In genomic region chr4:155463050-155463449, GRCm38 (mm10) we compare ENCODE assay signal across 28 mouse cellular contexts. TPM values are rescaled to one million over a fixed set of nuclear protein-coding genes. Genes with fewer than 3 reads are reported as not detected.
DNase-seq lines count a peak whose midpoint lies in the region; ATAC-seq and TF ChIP-seq lines count a peak whose summit lies in the region.
"Had no signal": no experiment of that assay in that cellular context is flagged by ENCODE, and none has a peak within 500 bp of the region (broad histone marks: within the 10 kb centered on the region; RNA-seq: fewer than 3 reads in every experiment).

No protein-coding gene starts in this region.

- ATAC-seq in kidney, embryonic 16.5 days (ENCODE audit: low FRiP score, low TSS enrichment) = no peak
- ATAC-seq: CD4-positive, CD25-positive, alpha-beta regulatory T cell, adult 4 months; forebrain, embryonic 14.5 days had no signal

- H3K4me3 ChIP-seq in kidney, embryonic 16.5 days (ENCODE audit: low read length) = no peak overlapping the region
- H3K4me3 ChIP-seq in E14TG2a.4 (replicated peaks; ENCODE audit: low read length) = 0 out of 2 replicates have a peak overlapping the region, but pooled peaks have one; percentile 39
- H3K4me3 ChIP-seq: embryonic facial prominence, embryonic 13.5 days; embryonic facial prominence, embryonic 15.5 days; erythroblast, embryonic 14.5 days; forebrain, embryonic 10.5 days; forebrain, embryonic 12.5 days had no signal

- peaks cover 10% of the 10 kb centered on the region; the same call in 1 of the 2 replicates for H3K4me1 ChIP-seq in kidney, embryonic 16.5 days (ENCODE audit: insufficient read depth, low read length)
- H3K4me1 ChIP-seq in E14TG2a.4 (replicated peaks; ENCODE audit: low read depth, low read length) = peaks cover 19% of the 10 kb centered on the region
- H3K4me1 ChIP-seq: embryonic facial prominence, embryonic 13.5 days; embryonic facial prominence, embryonic 15.5 days; forebrain, embryonic 12.5 days had no signal

- no peaks in the 10 kb centered on the region for H3K9me3 ChIP-seq in kidney, embryonic 16.5 days (ENCODE audit: low read length)
- H3K9me3 ChIP-seq in E14TG2a.4 (ENCODE audit: low read length) = no peaks in the 10 kb centered on the region
- H3K9me3 ChIP-seq: embryonic facial prominence, embryonic 13.5 days; embryonic facial prominence, embryonic 15.5 days; forebrain, embryonic 10.5 days; forebrain, embryonic 12.5 days had no signal

- peak; percentile 87 for DNase-seq in heart, adult 11 months
- no peak for DNase-seq in heart, adult 18-20 months
- DNase-seq in kidney, adult 9 months = peak; percentile 45
- DNase-seq in kidney, postnatal 36 days = peak; percentile 31 to 67
- no peak for DNase-seq in kidney, adult 18-20 months
- DNase-seq: adrenal gland, adult 2 months; adrenal gland, postnatal 10 days; adrenal gland, postnatal 25 days; B cell, adult 2 months; cerebellum, adult 11 months; cerebellum, adult 18-20 months; cerebellum, adult 8-10 months; cerebellum, adult 9-11 months; cerebellum, postnatal 14 days; cerebellum, postnatal 36 days; embryo, embryonic 11 days had no signal

- H3K27me3 ChIP-seq in kidney, embryonic 16.5 days (ENCODE audit: insufficient read depth, low read length) = no peaks in the 10 kb centered on the region
- H3K27me3 ChIP-seq in E14TG2a.4 (ENCODE audit: insufficient read depth, low read length) = peaks cover 39% of the 10 kb centered on the region
- H3K27me3 ChIP-seq: embryonic facial prominence, embryonic 15.5 days had no signal

- no peaks in the 10 kb centered on the region for H3K36me3 ChIP-seq in kidney, embryonic 16.5 days (ENCODE audit: insufficient read depth, low read length)
- H3K36me3 ChIP-seq in E14TG2a.4 (ENCODE audit: insufficient read depth, low read length) = no peaks in the 10 kb centered on the region
- H3K36me3 ChIP-seq: embryonic facial prominence, embryonic 13.5 days; embryonic facial prominence, embryonic 15.5 days; forebrain, embryonic 10.5 days; forebrain, embryonic 12.5 days had no signal

- no peak overlapping the region for H3K4me2 ChIP-seq in kidney, embryonic 16.5 days (replicated peaks; ENCODE audit: low read depth, low read length)
- H3K4me2 ChIP-seq: embryonic facial prominence, embryonic 13.5 days; embryonic facial prominence, embryonic 15.5 days; forebrain, embryonic 12.5 days had no signal

- H3K9ac ChIP-seq in kidney, embryonic 16.5 days (replicated peaks; ENCODE audit: low read length) = no peak overlapping the region
- H3K9ac ChIP-seq: embryonic facial prominence, embryonic 13.5 days; embryonic facial prominence, embryonic 15.5 days; forebrain, embryonic 12.5 days had no signal

- no peak for TF ChIP-seq CTCF in E14TG2a.4 (conservative IDR thresholded peaks at IDR 0.05; ENCODE audit: low read length)

- H3K27ac ChIP-seq in kidney, embryonic 16.5 days (ENCODE audit: low read length) = no peak overlapping the region
- H3K27ac ChIP-seq: embryonic facial prominence, embryonic 13.5 days; embryonic facial prominence, embryonic 15.5 days; forebrain, embryonic 10.5 days; forebrain, embryonic 12.5 days had no signal

- 62% methylated on average over 13 of the region's 13 CpGs for WGBS in kidney, embryonic 16.5 days

RNA-seq across cellular contexts. Expression of gene Tmem52, which starts 5.9 kb away (rescaled TPM):
- 1 to 10 TPM; 4.8 to 6.4 TPM for total RNA-seq in heart, adult 18-20 months (2021)
- 1.9 and 2.2 TPM in 2 replicates for polyA plus RNA-seq in kidney, embryonic 16.5 days (2015; fragmentation: Nextera tagmentation; extraction: Ambion mirVana)
- total RNA-seq: common myeloid progenitor, adult 5-6 weeks; MEL had no signal
- polyA plus RNA-seq: CD4-positive, CD25-positive, alpha-beta regulatory T cell, adult 4 months; embryonic facial prominence, embryonic 11.5 days; erythroblast, embryonic 14.5 days; forebrain, embryonic 10.5 days; forebrain, embryonic 12.5 days; forebrain, embryonic 14.5 days had no signal

RNA-seq across cellular contexts. Expression of gene Gnb1, which starts 28.1 kb away (rescaled TPM):
- total RNA-seq in heart, adult 18-20 months (2021) = 100 to 1,000 TPM; 144 to 197 TPM
- polyA plus RNA-seq in kidney, embryonic 16.5 days (2015; fragmentation: Nextera tagmentation; extraction: Ambion mirVana) = 413 and 477 TPM in 2 replicates

RNA-seq across cellular contexts. Expression of gene Cfap74, which starts 54.1 kb away (rescaled TPM):
- total RNA-seq in heart, adult 18-20 months (2021) = under 1 TPM in 1 of 2 experiments, not detected in 1; 0.31 TPM
- polyA plus RNA-seq in kidney, embryonic 16.5 days (2015; fragmentation: Nextera tagmentation; extraction: Ambion mirVana) = 1.5 and 1.8 TPM in 2 replicates
- polyA plus RNA-seq: erythroblast, embryonic 14.5 days had no signal

Comparison
In these comparisons a context has a peak if more than half of its experiments do, and no peak if none do; other contexts are left out.
1. DNase-seq: peak in heart, adult 11 months (single experiment), kidney, adult 9 months (single experiment) and kidney, postnatal 36 days (2 of 2); none in heart, adult 18-20 months (0 of 2) and kidney, adult 18-20 months (single experiment).